19 mouse cellular contexts compared by ENCODE assay signal in the genomic region with DNA sequence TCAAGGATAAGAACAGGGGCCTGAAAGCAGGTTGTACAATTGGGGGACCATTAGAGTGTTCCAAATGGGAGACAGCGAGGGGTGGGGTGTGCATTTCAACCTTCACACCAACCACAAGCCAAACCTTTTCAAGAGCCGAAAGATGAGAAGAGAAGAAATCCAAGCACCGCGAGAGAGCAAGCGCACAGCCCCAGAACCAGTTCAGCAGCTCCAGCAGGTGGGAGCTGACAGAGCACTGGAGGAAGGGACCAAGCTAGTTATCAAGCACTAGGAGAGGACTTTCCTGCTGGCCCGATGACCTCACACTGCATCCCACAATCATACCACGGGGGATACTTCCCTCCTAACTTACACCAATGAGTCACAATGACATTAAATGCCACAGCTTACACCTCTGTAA. TPM values are rescaled to one million over a fixed set of nuclear protein-coding genes. Genes with fewer than 3 reads are reported as not detected.
DNase-seq lines count a peak whose midpoint lies in the region; ATAC-seq and TF ChIP-seq lines count a peak whose summit lies in the region.
"Had no signal": no experiment of that assay in that cellular context is flagged by ENCODE, and none has a peak within 500 bp of the region (broad histone marks: within the 10 kb centered on the region; RNA-seq: fewer than 3 reads in every experiment).

No protein-coding gene starts in this region.

- no peak for DNase-seq in forebrain, embryonic 14.5 days (ENCODE audit: low spot score)
- no peak for DNase-seq in forebrain, embryonic 10.5 days (ENCODE audit: extremely low spot score, low spot score)
- peak; percentile 31 for DNase-seq in limb, embryonic 14.5 days (ENCODE audit: low spot score)
- no peak for DNase-seq in limb, embryonic 10.5 days (ENCODE audit: low spot score)
- peak; percentile 30 for DNase-seq in lung, postnatal 36 days
- DNase-seq in testis, postnatal 14 days (ENCODE audit: low spot score), result no peak
- DNase-seq: adrenal gland, postnatal 36 days; cerebellum, adult 2 months; gastrocnemius, postnatal 14 days; kidney, adult 11 months; kidney, postnatal 36 days; liver; right cerebral cortex, postnatal 25 days; thymus, postnatal 36 days had no signal

- peaks cover 78% of the 10 kb centered on the region for H3K4me1 ChIP-seq in forebrain, embryonic 14.5 days (ENCODE audit: control insufficient read depth, insufficient read depth, low read length)
- H3K4me1 ChIP-seq in forebrain, embryonic 10.5 days, result peaks cover 87% of the 10 kb centered on the region
- H3K4me1 ChIP-seq in limb, embryonic 14.5 days (ENCODE audit: control insufficient read depth, insufficient read depth, low read length), result peaks cover 58% of the 10 kb centered on the region
- H3K4me1 ChIP-seq in limb, embryonic 10.5 days, result peaks cover 50% of the 10 kb centered on the region
- H3K4me1 ChIP-seq in intestine, embryonic 16.5 days (ENCODE audit: control insufficient read depth, insufficient read depth, low read length), result peaks cover 19% of the 10 kb centered on the region

- no peak overlapping the region; the same call in 1 of the 2 replicates for H3K9ac ChIP-seq in forebrain, embryonic 14.5 days (ENCODE audit: low read length)
- H3K9ac ChIP-seq in limb, embryonic 14.5 days (ENCODE audit: low read depth, low read length, severe bottlenecking), result no peak overlapping the region
- no peak overlapping the region for H3K9ac ChIP-seq in intestine, embryonic 16.5 days (ENCODE audit: low read depth, low read length)
- H3K9ac ChIP-seq: hindbrain, embryonic 13.5 days; midbrain, embryonic 12.5 days had no signal

- H3ac ChIP-seq in C2C12 (ENCODE audit: control insufficient read depth, insufficient read length, low read depth), result no peak overlapping the region

- no peak overlapping the region for H3K4me3 ChIP-seq in forebrain, embryonic 14.5 days (ENCODE audit: low read depth, low read length)
- H3K4me3 ChIP-seq in forebrain, embryonic 10.5 days, result no peak overlapping the region
- no peak overlapping the region for H3K4me3 ChIP-seq in limb, embryonic 14.5 days (replicated peaks; ENCODE audit: low read length)
- H3K4me3 ChIP-seq in limb, embryonic 10.5 days, result no peak overlapping the region
- H3K4me3 ChIP-seq in C2C12 (ENCODE audit: insufficient read depth, poor library complexity, severe bottlenecking), result no peak overlapping the region
- H3K4me3 ChIP-seq in intestine, embryonic 16.5 days (ENCODE audit: low read length), result no peak overlapping the region
- H3K4me3 ChIP-seq: hindbrain, embryonic 13.5 days; midbrain, embryonic 12.5 days had no signal

- H3K27me3 ChIP-seq in forebrain, embryonic 14.5 days (replicated peaks; ENCODE audit: control insufficient read depth, insufficient read depth, low read length), result no peaks in the 10 kb centered on the region
- peaks cover 43% of the 10 kb centered on the region for H3K27me3 ChIP-seq in forebrain, embryonic 10.5 days (ENCODE audit: poor library complexity, severe bottlenecking)
- H3K27me3 ChIP-seq in limb, embryonic 14.5 days (ENCODE audit: control insufficient read depth, insufficient read depth, low read length), result no peaks in the 10 kb centered on the region
- H3K27me3 ChIP-seq in limb, embryonic 10.5 days (ENCODE audit: low read depth, poor library complexity, severe bottlenecking), result no peaks in the 10 kb centered on the region
- H3K27me3 ChIP-seq in C2C12 (ENCODE audit: control insufficient read depth, insufficient read depth, insufficient read length), result no peaks in the 10 kb centered on the region
- no peaks in the 10 kb centered on the region for H3K27me3 ChIP-seq in intestine, embryonic 16.5 days (replicated peaks; ENCODE audit: control insufficient read depth, insufficient read depth, low read length)
- H3K27me3 ChIP-seq: hindbrain, embryonic 13.5 days had no signal

- peaks cover 9% of the 10 kb centered on the region; the same call in 1 of the 2 replicates for H3K36me3 ChIP-seq in forebrain, embryonic 14.5 days (ENCODE audit: control insufficient read depth, insufficient read depth, low read length)
- H3K36me3 ChIP-seq in forebrain, embryonic 10.5 days (replicated peaks), result peaks cover 58% of the 10 kb centered on the region
- peaks cover 18% of the 10 kb centered on the region for H3K36me3 ChIP-seq in limb, embryonic 14.5 days (ENCODE audit: control insufficient read depth, insufficient read depth, low read length)
- H3K36me3 ChIP-seq in limb, embryonic 10.5 days, result peaks cover 33% of the 10 kb centered on the region
- peaks cover 40% of the 10 kb centered on the region for H3K36me3 ChIP-seq in C2C12 (ENCODE audit: control insufficient read depth, insufficient read depth)
- no peaks in the 10 kb centered on the region for H3K36me3 ChIP-seq in intestine, embryonic 16.5 days (ENCODE audit: control insufficient read depth, insufficient read depth, low read length)
- H3K36me3 ChIP-seq: midbrain, embryonic 12.5 days had no signal

- ATAC-seq in forebrain, embryonic 14.5 days, result no peak
- no peak for ATAC-seq in limb, embryonic 14.5 days (ENCODE audit: low FRiP score, low read depth)
- no peak for ATAC-seq in intestine, embryonic 16.5 days

- no peak overlapping the region for H3K27ac ChIP-seq in forebrain, embryonic 14.5 days (ENCODE audit: low read depth, low read length)
- no peak overlapping the region for H3K27ac ChIP-seq in forebrain, embryonic 10.5 days
- H3K27ac ChIP-seq in limb, embryonic 14.5 days (replicated peaks; ENCODE audit: low read depth, low read length), result no peak overlapping the region
- no peak overlapping the region for H3K27ac ChIP-seq in limb, embryonic 10.5 days
- H3K27ac ChIP-seq in intestine, embryonic 16.5 days (ENCODE audit: low read length), result no peak overlapping the region
- H3K27ac ChIP-seq: hindbrain, embryonic 13.5 days; macrophage; midbrain, embryonic 12.5 days had no signal

- no peaks in the 10 kb centered on the region for H3K9me3 ChIP-seq in forebrain, embryonic 14.5 days (replicated peaks; ENCODE audit: control insufficient read depth, low read length)
- H3K9me3 ChIP-seq in forebrain, embryonic 10.5 days, result no peaks in the 10 kb centered on the region
- no peaks in the 10 kb centered on the region for H3K9me3 ChIP-seq in limb, embryonic 14.5 days (ENCODE audit: control insufficient read depth, low read length)
- H3K9me3 ChIP-seq in limb, embryonic 10.5 days (replicated peaks), result no peaks in the 10 kb centered on the region
- H3K9me3 ChIP-seq in intestine, embryonic 16.5 days (ENCODE audit: control insufficient read depth, low read length), result no peaks in the 10 kb centered on the region
- H3K9me3 ChIP-seq: hindbrain, embryonic 13.5 days; midbrain, embryonic 12.5 days had no signal

- 0 out of 2 replicates have a peak overlapping the region, but pooled peaks have one; percentile 4 for H3K4me2 ChIP-seq in forebrain, embryonic 14.5 days (ENCODE audit: low read length)
- no peak overlapping the region for H3K4me2 ChIP-seq in limb, embryonic 14.5 days (replicated peaks; ENCODE audit: low read depth, low read length, severe bottlenecking)
- H3K4me2 ChIP-seq in intestine, embryonic 16.5 days (ENCODE audit: low read depth, low read length), result no peak overlapping the region
- H3K4me2 ChIP-seq: hindbrain, embryonic 13.5 days; midbrain, embryonic 12.5 days had no signal

- 53% methylated on average over 7 of the region's 7 CpGs for WGBS in forebrain, embryonic 14.5 days
- WGBS in forebrain, embryonic 10.5 days, result 77% methylated on average over 7 of the region's 7 CpGs
- WGBS in limb, embryonic 14.5 days, result 59% methylated on average over 7 of the region's 7 CpGs
- 78% methylated on average over 7 of the region's 7 CpGs for WGBS in limb, embryonic 10.5 days
- 68% methylated on average over 7 of the region's 7 CpGs for WGBS in intestine, embryonic 16.5 days

- TF ChIP-seq POLR2A in limb, embryonic 14.5 days (IDR thresholded peaks at IDR 0.05; ENCODE audit: borderline replicate concordance, extremely low read depth, insufficient read depth, insufficient read length), result no peak

- H3K79me2 ChIP-seq in C2C12 (ENCODE audit: control insufficient read depth, insufficient read depth), result peaks cover 100% of the 10 kb centered on the region

- TF ChIP-seq CTCF in C2C12 (IDR thresholded peaks at IDR 0.05; ENCODE audit: control insufficient read depth, insufficient read depth, insufficient read length), result no peak

- peaks cover 97% of the 10 kb centered on the region for H3K79me3 ChIP-seq in C2C12 (ENCODE audit: low read depth)

TF ChIP-seq in C2C12, 6 proteins besides CTCF, POLR2A, EP300 and RAD21:
- TF ChIP-seq CEBPB (IDR thresholded peaks at IDR 0.05; ENCODE audit: low read depth), result no peak
- TF ChIP-seq MYOG (IDR thresholded peaks at IDR 0.05; ENCODE audit: control insufficient read depth, extremely low read depth, insufficient read length), result no peak
- no peak for TF ChIP-seq USF1 (IDR thresholded peaks at IDR 0.05; ENCODE audit: low read depth)
- TF ChIP-seq FOSL1 (IDR thresholded peaks at IDR 0.05; ENCODE audit: insufficient read depth, low read length, poor library complexity, severe bottlenecking), result no peak
- peak; percentile 40 for TF ChIP-seq MYOD1 (IDR thresholded peaks at IDR 0.05; ENCODE audit: control insufficient read depth, insufficient read length, low read depth)

RNA-seq across cellular contexts. Expression of gene Efnb2, which starts 13.2 kb away (rescaled TPM):
- polyA plus RNA-seq in forebrain, embryonic 14.5 days (2014; fragmentation: Nextera tagmentation; extraction: Ambion mirVana), result 48.9 and 50.2 TPM in 2 replicates
- 28.7 and 29.9 TPM in 2 replicates for polyA plus RNA-seq in forebrain, embryonic 10.5 days (2016; fragmentation: Nextera tagmentation; extraction: Ambion mirVana)
- 74.0 and 111 TPM in 2 replicates for polyA plus RNA-seq in limb, embryonic 14.5 days (2012; rRNA removed)
- 42.8 and 54.9 TPM in 2 replicates for polyA plus RNA-seq in limb, embryonic 14.5 days (2014; fragmentation: Nextera tagmentation; extraction: Ambion mirVana)
- 27.3 and 28.5 TPM in 2 replicates for polyA plus RNA-seq in limb, embryonic 10.5 days (2016; fragmentation: Nextera tagmentation; extraction: Ambion mirVana)
- 15.1 TPM for polyA plus RNA-seq in C2C12 (2012; fragmentation: generic; extraction: Trizol)
- 4.9 and 8.6 TPM in 2 replicates for polyA plus RNA-seq in intestine, embryonic 16.5 days (2015; fragmentation: Nextera tagmentation; extraction: Ambion mirVana)

RNA-seq across cellular contexts. Expression of gene Arglu1, which starts 42.5 kb away (rescaled TPM):
- 114 and 135 TPM in 2 replicates for polyA plus RNA-seq in forebrain, embryonic 14.5 days (2014; fragmentation: Nextera tagmentation; extraction: Ambion mirVana)
- polyA plus RNA-seq in forebrain, embryonic 10.5 days (2016; fragmentation: Nextera tagmentation; extraction: Ambion mirVana), result 154 and 157 TPM in 2 replicates
- 197 and 203 TPM in 2 replicates for polyA plus RNA-seq in limb, embryonic 14.5 days (2012; rRNA removed)
- 146 and 166 TPM in 2 replicates for polyA plus RNA-seq in limb, embryonic 14.5 days (2014; fragmentation: Nextera tagmentation; extraction: Ambion mirVana)
- polyA plus RNA-seq in limb, embryonic 10.5 days (2016; fragmentation: Nextera tagmentation; extraction: Ambion mirVana), result 164 and 175 TPM in 2 replicates
- polyA plus RNA-seq in C2C12 (2012; fragmentation: generic; extraction: Trizol), result 20.9 TPM
- polyA plus RNA-seq in intestine, embryonic 16.5 days (2015; fragmentation: Nextera tagmentation; extraction: Ambion mirVana), result 66.3 and 68.9 TPM in 2 replicates

Comparison
In these comparisons a context has a peak if more than half of its experiments do, and no peak if none do; other contexts are left out.
1. DNase-seq: peak in limb, embryonic 14.5 days (single experiment) and lung, postnatal 36 days (single experiment); none in forebrain, embryonic 14.5 days (single experiment), forebrain, embryonic 10.5 days (single experiment), limb, embryonic 10.5 days (single experiment) and testis, postnatal 14 days (single experiment).